Mouse (Mus musculus) midbrain, embryonic 12.5 days (tissue): ENCODE results near the gene Gramd1a. TPM values are rescaled to one million over a fixed set of nuclear protein-coding genes. Genes with fewer than 3 reads are reported as not detected.

Experiments
- ATAC-seq: fragments of 200-750 bp; cut with Nextera tagmentation; 2 replicates; pipeline ENCODE4 v1.8.0; 2017; ENCODE audit warnings: low read depth, moderate TSS enrichment, moderate library complexity; ENCODE audit not compliant: low FRiP score
- H3K27ac ChIP-seq: fragments of 300-500 bp; sonication (generic); replicated peaks from 2 replicates; pipeline ENCODE4 v1.5.1; 2016; ENCODE audit warnings: mild to moderate bottlenecking
- H3K27me3 ChIP-seq: fragments of 300-500 bp; sonication (generic); 2 replicates; pipeline ENCODE4 v1.6.1; 2016; ENCODE audit warnings: mild to moderate bottlenecking
- H3K36me3 ChIP-seq: fragments of 300-500 bp; sonication (generic); 2 replicates; pipeline ENCODE4 v1.6.1; 2016
- H3K4me1 ChIP-seq: fragments of 300-500 bp; sonication (generic); 2 replicates; pipeline ENCODE4 v1.6.1; 2016
- H3K4me2 ChIP-seq: fragments of 300-500 bp; sonication (generic); replicated peaks from 2 replicates; pipeline ENCODE4 v1.6.1; 2016; ENCODE audit warnings: mild to moderate bottlenecking, moderate library complexity
- H3K4me3 ChIP-seq: fragments of 300-500 bp; sonication (generic); 2 replicates; pipeline ENCODE4 v1.5.1; 2016; ENCODE audit warnings: mild to moderate bottlenecking
- H3K9ac ChIP-seq: fragments of 300-500 bp; sonication (generic); replicated peaks from 2 replicates; pipeline ENCODE4 v1.6.1; 2016; ENCODE audit warnings: mild to moderate bottlenecking, moderate library complexity
- H3K9me3 ChIP-seq: fragments of 300-500 bp; sonication (generic); 2 replicates; pipeline ENCODE4 v1.6.1; 2016; ENCODE audit warnings: mild to moderate bottlenecking
- WGBS: fragments of 180-500 bp; shearing (Covaris S2); methylation state at CpG from one replicate; pipeline ENCODE4 v1.1.7; 2016; 5-methylcytosine and 5-hydroxymethylcytosine counted together
- polyA plus RNA-seq: library from polyadenylated mRNA; unstranded; fragments of >200 nt; fragmentation: Nextera tagmentation; extraction: Ambion mirVana; gene quantifications from 2 replicates; pipeline ENCODE4 v1.2.1, GENCODE M21; 2016

Gene Gramd1a
- polyA plus RNA-seq, 1 experiment from 2014 or later: 186 TPM

DNA sequence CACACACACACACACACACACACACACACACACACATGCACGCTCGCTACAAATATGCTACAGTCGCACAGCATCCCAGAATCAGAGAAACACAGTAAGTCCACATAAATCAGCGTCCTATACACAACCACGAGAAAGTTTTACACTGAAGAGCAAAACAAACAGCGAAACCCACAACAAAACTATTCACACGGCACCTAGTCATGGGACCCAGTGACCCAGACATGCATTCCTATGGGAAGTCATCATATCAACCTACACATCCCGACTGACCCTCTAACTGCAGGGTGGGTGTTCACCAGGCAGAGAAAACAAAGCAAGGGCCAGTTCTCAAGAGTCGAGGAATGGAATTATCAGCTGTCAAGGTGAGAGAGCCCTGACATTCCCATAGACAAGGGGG is 6.4 kb downstream of the Gramd1a start:
- Histone ChIP-seq H3K27ac (peak overlapping the region; percentile 98), H3K4me3 (peak overlapping the region; percentile 86), H3K4me2 (peak overlapping the region; percentile 75), H3K27me3 (no peaks in the 10 kb centered on the region), H3K4me1 (peaks cover 24% of the 10 kb centered on the region), H3K9ac (peak overlapping the region; percentile 98), H3K36me3 (peaks cover 19% of the 10 kb centered on the region), H3K9me3 (no peaks in the 10 kb centered on the region)
- WGBS: 45% methylated on average over 9 of the region's 9 CpGs
- no peak for ATAC-seq

DNA sequence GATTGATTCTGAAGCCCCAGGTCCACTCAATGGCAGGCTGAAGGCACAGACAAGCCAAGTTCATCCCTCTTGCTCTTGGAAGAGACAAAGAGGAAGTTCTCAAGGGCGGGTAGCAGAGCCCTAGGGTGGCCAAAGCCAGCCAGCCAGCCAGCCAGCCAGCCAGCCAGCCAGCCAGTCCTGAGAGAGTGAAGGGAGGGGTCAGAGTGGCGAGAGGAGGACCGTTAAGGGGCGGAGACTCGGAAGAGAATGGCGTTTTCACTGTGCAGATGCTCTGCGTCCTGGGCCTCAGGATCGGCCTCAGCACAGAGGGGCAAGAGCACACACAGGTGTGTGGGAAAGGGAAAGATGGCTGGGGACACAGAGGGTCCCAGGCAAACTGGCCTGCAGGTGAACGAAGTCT is 6.9 kb downstream of the Gramd1a start:
- Histone ChIP-seq H3K4me1 (peaks cover 24% of the 10 kb centered on the region), H3K27me3 (no peaks in the 10 kb centered on the region), H3K36me3 (peaks cover 19% of the 10 kb centered on the region), H3K9me3 (no peaks in the 10 kb centered on the region), H3K9ac (peak overlapping the region; percentile 98), H3K4me2 (peak overlapping the region; percentile 75), H3K4me3 (peak overlapping the region; percentile 86), H3K27ac (peak overlapping the region; percentile 98)
- peak; percentile 57 for ATAC-seq
- 3% methylated on average over 9 of the region's 9 CpGs for WGBS

DNA sequence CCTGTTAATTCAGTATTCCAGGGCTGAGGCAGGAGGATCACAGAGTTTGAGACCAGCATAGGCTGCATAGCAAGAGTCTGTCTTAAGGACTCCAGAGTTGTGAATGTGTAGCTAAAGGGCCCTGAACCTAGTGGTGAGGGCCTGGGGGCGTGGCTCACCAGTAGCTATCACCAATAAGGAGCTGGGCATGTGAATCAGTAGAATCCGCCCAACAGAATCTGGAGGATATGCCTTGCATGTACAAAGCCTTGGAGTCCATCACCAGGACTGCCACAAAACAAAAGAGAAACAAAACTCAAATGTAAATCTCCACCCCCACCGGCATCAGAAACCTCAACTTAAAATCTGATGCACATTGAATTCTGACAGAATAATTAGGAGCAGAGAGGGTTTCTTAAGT is 7.6 kb downstream of the Gramd1a start:
- ATAC-seq: no peak
- no peaks in the 10 kb centered on the region for H3K9me3 ChIP-seq
- peak overlapping the region; percentile 98 for H3K27ac ChIP-seq
- peak overlapping the region; percentile 98 for H3K9ac ChIP-seq
- no peaks in the 10 kb centered on the region for H3K27me3 ChIP-seq
- peaks cover 25% of the 10 kb centered on the region for H3K36me3 ChIP-seq
- H3K4me3 ChIP-seq: peak overlapping the region; percentile 86
- peaks cover 24% of the 10 kb centered on the region for H3K4me1 ChIP-seq
- peak overlapping the region; percentile 75 for H3K4me2 ChIP-seq
- WGBS: 70% methylated on average over 3 of the region's 3 CpGs

DNA sequence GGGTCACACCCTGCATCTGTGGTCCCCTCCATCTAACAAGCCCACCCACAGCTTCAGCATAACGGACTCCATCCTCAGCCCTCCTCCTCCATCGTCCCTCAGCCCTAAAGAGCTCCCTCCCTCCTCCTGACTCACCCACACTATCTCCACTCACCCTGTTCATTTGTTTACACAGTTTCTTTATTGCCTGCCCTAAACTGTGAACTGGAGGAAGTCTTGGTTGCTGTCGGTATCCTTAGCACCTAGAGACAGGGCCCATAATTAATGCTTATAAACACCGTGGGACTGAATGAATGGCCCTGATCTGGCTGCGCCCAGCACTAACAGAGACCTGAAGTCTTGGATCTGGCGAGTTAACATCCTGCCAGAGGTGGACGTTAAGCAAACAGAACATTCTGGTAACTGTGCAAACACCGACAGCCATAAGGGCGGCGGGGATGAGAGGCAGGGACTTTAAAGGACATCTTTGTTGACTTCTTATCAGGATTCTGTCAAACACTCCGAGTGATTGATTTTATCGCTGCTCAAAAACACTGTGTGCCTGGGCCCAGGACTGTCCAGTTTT is 10.0 kb downstream of the Gramd1a start:
- no peak overlapping the region; the same call in 1 of the 2 replicates for H3K27ac ChIP-seq
- no peak overlapping the region for H3K4me3 ChIP-seq
- WGBS: 85% methylated on average over 12 of the region's 12 CpGs
- peaks cover 49% of the 10 kb centered on the region for H3K36me3 ChIP-seq
- H3K4me2 ChIP-seq: no peak overlapping the region
- H3K9ac ChIP-seq: no peak overlapping the region
- H3K4me1 ChIP-seq: peaks cover 15% of the 10 kb centered on the region
- H3K27me3 ChIP-seq: no peaks in the 10 kb centered on the region
- H3K9me3 ChIP-seq: no peaks in the 10 kb centered on the region
- ATAC-seq: no peak

DNA sequence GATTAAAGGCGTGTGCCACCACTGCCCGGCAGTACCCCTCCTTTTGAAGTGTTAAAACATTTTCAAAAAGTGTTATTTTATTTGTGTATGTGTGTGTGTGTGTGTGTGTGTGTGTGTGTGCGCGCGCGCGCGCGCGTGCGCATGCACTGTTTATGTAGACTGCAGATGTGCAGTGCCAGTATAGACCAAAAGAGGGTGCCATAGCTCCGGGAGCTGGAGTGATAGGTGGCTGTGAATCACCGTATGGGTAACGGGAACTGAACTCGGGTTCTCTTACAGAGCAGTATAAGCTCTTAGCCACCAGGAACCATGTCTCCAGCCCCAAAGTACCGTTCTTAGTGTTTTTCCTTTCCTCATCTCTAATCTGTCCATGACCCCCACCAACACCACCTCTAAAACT is 10.8 kb downstream of the Gramd1a start:
- Histone ChIP-seq H3K27ac (no peak overlapping the region), H3K4me2 (no peak overlapping the region), H3K36me3 (peaks cover 57% of the 10 kb centered on the region)

DNA sequence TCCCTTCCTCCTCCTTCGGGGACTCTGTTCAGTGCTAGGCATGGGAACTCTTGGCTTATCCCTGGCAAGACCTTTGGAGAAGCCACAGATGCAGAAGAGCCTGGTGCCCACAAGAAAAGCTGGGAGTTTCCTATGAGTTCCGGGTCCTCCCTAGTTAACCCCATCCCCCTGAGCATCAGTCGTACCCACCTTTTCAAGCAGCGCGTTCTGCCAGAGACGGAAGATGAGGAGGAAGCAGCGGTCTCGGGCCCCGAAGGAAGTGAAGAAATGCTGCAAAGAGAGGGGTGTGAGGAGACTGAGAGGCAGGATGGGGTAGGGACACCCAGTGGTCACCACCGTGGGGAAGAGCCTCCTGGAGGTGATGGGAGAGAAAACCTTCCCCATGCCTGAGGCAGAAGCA is 14.8 kb downstream of the Gramd1a start:
- ATAC-seq: no peak
- H3K4me2 ChIP-seq: no peak overlapping the region
- H3K4me1 ChIP-seq: no peaks in the 10 kb centered on the region
- no peak overlapping the region for H3K27ac ChIP-seq
- 94% methylated on average over 10 of the region's 10 CpGs for WGBS
- no peaks in the 10 kb centered on the region for H3K9me3 ChIP-seq
- H3K36me3 ChIP-seq: peaks cover 88% of the 10 kb centered on the region
- no peaks in the 10 kb centered on the region for H3K27me3 ChIP-seq
- H3K4me3 ChIP-seq: no peak overlapping the region
- H3K9ac ChIP-seq: no peak overlapping the region

More for the DNA sequence above, 10.8 kb downstream of the Gramd1a start:
- no peak for ATAC-seq
- Histone ChIP-seq H3K27me3 (no peaks in the 10 kb centered on the region), H3K4me3 (no peak overlapping the region), H3K9me3 (no peaks in the 10 kb centered on the region), H3K9ac (no peak overlapping the region), H3K4me1 (peaks cover 15% of the 10 kb centered on the region)
- WGBS: 98% methylated on average over 16 of the region's 16 CpGs

DNA sequence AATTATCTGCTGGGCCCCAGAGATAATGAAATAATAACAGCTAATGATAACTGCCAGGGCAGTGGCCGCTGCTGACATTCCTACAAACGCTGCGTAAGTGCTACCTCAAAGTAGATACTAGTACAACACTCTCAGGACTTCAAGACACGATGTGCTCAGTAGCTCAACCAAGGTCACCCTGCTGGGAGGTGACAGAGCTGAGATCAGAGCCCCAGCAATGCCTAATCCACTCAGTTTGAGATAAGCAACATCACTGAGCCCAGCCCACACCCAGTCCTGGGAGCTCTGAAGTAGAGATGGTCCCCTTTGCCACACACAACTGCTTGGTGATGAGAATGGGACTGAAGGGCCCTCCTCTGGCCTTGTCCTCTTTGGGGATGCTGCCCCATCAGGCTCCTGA is 15.4 kb downstream of the Gramd1a start:
- no peak for ATAC-seq
- Histone ChIP-seq H3K9ac (no peak overlapping the region), H3K4me1 (no peaks in the 10 kb centered on the region), H3K9me3 (no peaks in the 10 kb centered on the region), H3K36me3 (peaks cover 90% of the 10 kb centered on the region), H3K4me2 (no peak overlapping the region), H3K27ac (no peak overlapping the region), H3K4me3 (no peak overlapping the region), H3K27me3 (no peaks in the 10 kb centered on the region)
- WGBS: 89% methylated on average over 4 of the region's 4 CpGs

DNA sequence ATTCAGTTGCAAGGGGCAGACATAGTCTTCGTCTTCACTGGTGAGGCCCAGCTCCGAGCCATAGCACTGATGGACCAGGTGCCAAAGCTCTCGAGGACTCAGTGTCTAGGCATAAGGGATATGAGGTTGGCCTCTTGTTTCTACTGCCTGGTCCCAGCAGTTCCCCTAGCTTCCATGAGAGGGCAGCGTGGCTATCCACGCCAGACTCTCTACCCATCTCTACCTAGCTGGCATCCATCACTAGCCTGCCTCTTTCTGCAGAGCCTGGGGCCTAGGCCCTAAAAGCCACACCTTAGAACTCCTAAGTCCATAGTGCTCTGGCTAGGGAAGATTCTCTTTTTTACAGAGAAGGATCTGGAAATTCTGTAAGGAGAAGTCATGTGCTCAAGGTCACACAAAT is 15.9 kb downstream of the Gramd1a start:
- no peak overlapping the region for H3K4me2 ChIP-seq
- 67% methylated on average over 5 of the region's 5 CpGs for WGBS
- no peak overlapping the region for H3K9ac ChIP-seq
- no peaks in the 10 kb centered on the region for H3K27me3 ChIP-seq
- no peaks in the 10 kb centered on the region for H3K4me1 ChIP-seq
- peaks cover 90% of the 10 kb centered on the region for H3K36me3 ChIP-seq
- ATAC-seq: peak; percentile 45; the same call in 1 of the 2 replicates
- H3K4me3 ChIP-seq: no peak overlapping the region
- no peak overlapping the region for H3K27ac ChIP-seq
- H3K9me3 ChIP-seq: no peaks in the 10 kb centered on the region

DNA sequence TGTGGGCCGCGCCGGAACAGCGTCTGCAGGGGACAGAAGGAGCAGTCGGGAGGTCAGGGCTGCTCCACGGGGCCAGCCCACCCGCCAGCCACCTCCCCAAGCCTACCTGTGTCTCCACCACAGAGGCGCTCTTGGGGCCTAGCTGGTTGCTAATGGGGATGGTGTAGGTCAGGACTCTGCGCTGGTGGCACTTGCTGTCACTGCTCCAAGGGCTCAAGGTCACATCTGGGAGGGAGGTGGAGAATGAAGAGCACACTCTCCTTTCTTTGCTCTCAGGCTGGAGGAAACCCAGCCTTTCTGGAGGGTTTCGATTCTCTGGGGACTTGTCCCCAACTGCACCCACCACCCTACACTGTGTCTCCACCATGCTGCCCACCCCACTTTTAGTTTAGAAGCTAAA is 20.0 kb downstream of the Gramd1a start:
- WGBS: 93% methylated on average over 10 of the region's 10 CpGs
- Histone ChIP-seq H3K36me3 (peaks cover 100% of the 10 kb centered on the region), H3K4me1 (no peaks in the 10 kb centered on the region), H3K9ac (no peak overlapping the region), H3K4me3 (no peak overlapping the region), H3K9me3 (no peaks in the 10 kb centered on the region), H3K27ac (no peak overlapping the region), H3K27me3 (no peaks in the 10 kb centered on the region), H3K4me2 (no peak overlapping the region)
- no peak for ATAC-seq

DNA sequence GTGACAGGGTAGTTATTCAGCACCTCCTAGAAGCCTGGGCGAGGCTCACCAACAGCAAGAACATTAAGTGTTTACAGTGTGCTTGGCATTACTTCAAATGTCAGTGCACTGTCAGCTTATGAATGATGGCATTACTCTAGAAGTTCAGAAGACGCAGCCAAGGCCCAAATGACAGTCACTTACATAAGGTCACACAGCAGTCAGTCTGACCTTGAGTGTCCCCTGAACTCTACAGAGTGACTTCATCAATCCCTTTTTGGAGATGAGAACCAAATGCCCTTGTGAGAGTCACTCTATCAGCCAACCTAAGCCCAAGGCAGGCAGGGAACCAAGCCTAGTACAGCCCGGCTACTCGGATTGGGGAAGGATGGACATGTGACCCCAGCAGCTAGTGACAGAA is 23.8 kb downstream of the Gramd1a start:
- ATAC-seq: no peak
- H3K4me1 ChIP-seq: peaks cover 5% of the 10 kb centered on the region; the same call in 1 of the 2 replicates
- H3K9ac ChIP-seq: no peak overlapping the region
- H3K36me3 ChIP-seq: peaks cover 87% of the 10 kb centered on the region
- H3K27me3 ChIP-seq: peaks cover 23% of the 10 kb centered on the region
- H3K4me2 ChIP-seq: no peak overlapping the region
- H3K4me3 ChIP-seq: no peak overlapping the region
- 94% methylated on average over 4 of the region's 4 CpGs for WGBS
- no peaks in the 10 kb centered on the region for H3K9me3 ChIP-seq
- no peak overlapping the region for H3K27ac ChIP-seq

DNA sequence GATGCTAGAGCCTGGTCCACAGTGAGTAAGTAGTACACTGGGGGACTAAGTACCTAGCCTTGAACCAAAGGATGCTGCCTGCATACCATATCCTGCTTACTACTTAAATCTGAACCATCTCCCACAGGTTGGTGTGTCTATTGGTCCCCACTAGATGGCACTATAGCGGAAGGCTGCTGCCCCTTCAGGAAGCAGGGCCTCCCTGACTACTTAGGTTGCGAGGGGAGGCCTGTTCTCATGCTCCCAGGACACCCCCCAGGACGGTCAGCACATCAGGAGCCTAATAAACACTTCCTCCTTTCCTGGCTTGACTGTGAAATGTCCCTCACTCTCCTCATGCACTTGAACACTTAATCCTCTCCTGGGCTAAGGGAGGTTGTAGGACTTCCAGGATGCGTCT is 24.9 kb downstream of the Gramd1a start:
- Histone ChIP-seq H3K9me3 (no peaks in the 10 kb centered on the region), H3K27ac (no peak overlapping the region), H3K4me3 (no peak overlapping the region), H3K27me3 (peaks cover 34% of the 10 kb centered on the region), H3K9ac (no peak overlapping the region), H3K36me3 (peaks cover 77% of the 10 kb centered on the region), H3K4me1 (peaks cover 12% of the 10 kb centered on the region), H3K4me2 (no peak overlapping the region)
- ATAC-seq: no peak
- WGBS: 55% methylated on average over 4 of the region's 4 CpGs

DNA sequence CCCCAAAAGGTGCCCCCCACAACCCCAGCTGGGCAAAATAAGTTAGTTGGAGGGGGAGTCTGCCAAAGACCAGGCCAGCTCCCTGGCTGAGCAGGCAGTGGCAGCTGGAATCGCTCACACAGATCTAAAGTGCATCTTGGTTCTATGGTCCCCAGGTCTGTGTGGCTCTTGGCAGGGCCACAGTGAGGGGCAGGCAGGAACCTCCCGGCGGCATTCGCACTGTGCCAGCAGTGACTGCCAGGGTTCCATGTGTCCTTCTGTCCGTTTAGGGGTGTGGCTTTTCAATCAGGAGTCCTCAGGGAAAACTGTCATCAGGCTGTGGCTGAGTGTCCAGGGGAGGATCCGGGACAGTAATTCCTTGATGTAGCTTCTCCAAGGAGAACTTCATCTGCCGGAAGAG is 25.5 kb downstream of the Gramd1a start:
- Histone ChIP-seq H3K27me3 (peaks cover 40% of the 10 kb centered on the region), H3K9me3 (no peaks in the 10 kb centered on the region), H3K4me2 (no peak overlapping the region), H3K9ac (no peak overlapping the region), H3K4me1 (peaks cover 12% of the 10 kb centered on the region), H3K36me3 (peaks cover 70% of the 10 kb centered on the region), H3K27ac (no peak overlapping the region), H3K4me3 (no peak overlapping the region)
- no peak for ATAC-seq
- WGBS: 93% methylated on average over 7 of the region's 7 CpGs

DNA sequence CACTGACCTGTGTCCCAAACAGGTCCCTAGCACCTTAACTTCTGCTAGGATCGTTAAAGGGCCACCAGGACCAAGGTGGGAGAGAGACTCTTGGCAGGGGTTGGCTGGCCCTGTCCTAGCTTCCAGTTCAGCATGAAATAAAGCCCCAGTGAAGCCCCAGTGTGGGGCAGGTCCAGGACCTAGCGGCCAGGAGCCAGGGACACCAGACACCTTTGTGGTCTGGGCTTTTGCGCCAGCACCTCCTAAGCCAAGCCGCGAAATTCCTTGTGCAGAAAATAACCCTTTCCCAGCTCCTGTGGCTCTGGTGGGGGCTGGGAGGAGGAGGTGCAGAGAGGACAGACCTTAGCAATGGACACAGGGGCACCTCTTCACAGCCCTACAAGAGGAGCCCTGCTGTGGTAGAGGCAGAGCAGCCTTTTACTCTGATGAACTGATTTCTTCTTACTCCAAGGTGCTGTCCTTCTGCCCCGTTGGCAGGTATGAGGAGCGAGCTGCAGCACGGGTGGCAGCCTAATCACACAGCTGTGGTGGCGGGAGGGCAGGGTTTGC is 27.5 kb downstream of the Gramd1a start:
- Histone ChIP-seq H3K4me1 (peaks cover 12% of the 10 kb centered on the region), H3K9ac (no peak overlapping the region), H3K27me3 (peaks cover 49% of the 10 kb centered on the region), H3K36me3 (peaks cover 51% of the 10 kb centered on the region), H3K27ac (no peak overlapping the region), H3K9me3 (no peaks in the 10 kb centered on the region), H3K4me3 (no peak overlapping the region), H3K4me2 (no peak overlapping the region)
- 69% methylated on average over 9 of the region's 9 CpGs for WGBS
- no peak for ATAC-seq
